Mouse (Mus musculus): ENCODE results near the gene Gm10912.
"Not testable (repeated sequence)": the region's sequence is repeated elsewhere in the genome, so short reads cannot be mapped to it uniquely, and the experiment has no call there.

The Gm10912 gene

GRCm38 (mm10) chr2:104065526-104065925 lies at the start of gene Gm10912:
Gm10912 (plus strand) TSS chr2:104065826.
- not testable (repeated sequence) for DNase-seq (ENCODE audit: low read depth)

GRCm38 (mm10) chr2:104023096-104023495 lies 42.5 kb upstream of the Gm10912 start:
- no peak for DNase-seq (ENCODE audit: low read depth)

- DNase-seq (ENCODE audit: low read depth), result no peak
Observed at GRCm38 (mm10) chr2:104024656-104025055, 41.0 kb upstream of the Gm10912 start.

GRCm38 (mm10) chr2:104027458-104028138 lies 38.0 kb upstream of the Gm10912 start, which contains the start of gene Fbxo3:
Fbxo3 (plus strand) TSS chr2:104027721.
- DNase-seq (ENCODE audit: low read depth), result peak; percentile 82

GRCm38 (mm10) chr2:104028139-104028723 lies 37.4 kb upstream of the Gm10912 start, which contains the start of gene 4931422A03Rik:
4931422A03Rik (minus strand) TSS chr2:104028361.
- DNase-seq (ENCODE audit: low read depth), result no peak

GRCm38 (mm10) chr2:104029074-104029473 lies 36.6 kb upstream of the Gm10912 start:
- no peak for DNase-seq (ENCODE audit: low read depth)

- DNase-seq (ENCODE audit: low read depth), result no peak
Observed at GRCm38 (mm10) chr2:104030381-104030780, 35.2 kb upstream of the Gm10912 start.

- DNase-seq (ENCODE audit: low read depth), result no peak
Observed at GRCm38 (mm10) chr2:104032056-104032455, 33.6 kb upstream of the Gm10912 start.

GRCm38 (mm10) chr2:104034832-104035472 lies 30.7 kb upstream of the Gm10912 start:
- peak; percentile 84 for DNase-seq (ENCODE audit: low read depth)

GRCm38 (mm10) chr2:104035595-104035994 lies 30.0 kb upstream of the Gm10912 start:
- DNase-seq (ENCODE audit: low read depth), result no peak

- DNase-seq (ENCODE audit: low read depth), result no peak
Observed at GRCm38 (mm10) chr2:104036316-104036715, 29.3 kb upstream of the Gm10912 start.

- no peak for DNase-seq (ENCODE audit: low read depth)
Observed at GRCm38 (mm10) chr2:104038236-104038635, 27.4 kb upstream of the Gm10912 start.

GRCm38 (mm10) chr2:104041632-104042031 lies 24.0 kb upstream of the Gm10912 start:
- peak; percentile 80 for DNase-seq (ENCODE audit: low read depth)

- no peak for DNase-seq (ENCODE audit: low read depth)
Observed at GRCm38 (mm10) chr2:104042766-104043165, 22.9 kb upstream of the Gm10912 start.

- no peak for DNase-seq (ENCODE audit: low read depth)
Observed at GRCm38 (mm10) chr2:104043624-104044478, 21.8 kb upstream of the Gm10912 start.

GRCm38 (mm10) chr2:104044479-104045080 lies 21.0 kb upstream of the Gm10912 start:
- no peak for DNase-seq (ENCODE audit: low read depth)

GRCm38 (mm10) chr2:104058381-104058780 lies 7.2 kb upstream of the Gm10912 start:
- DNase-seq (ENCODE audit: low read depth), result no peak

GRCm38 (mm10) chr2:104058954-104059353 lies 6.7 kb upstream of the Gm10912 start:
- no peak for DNase-seq (ENCODE audit: low read depth)

GRCm38 (mm10) chr2:104059786-104060185 lies 5.8 kb upstream of the Gm10912 start:
- DNase-seq (ENCODE audit: low read depth), result no peak

- DNase-seq (ENCODE audit: low read depth), result no peak
Observed at GRCm38 (mm10) chr2:104060996-104061395, 4.6 kb upstream of the Gm10912 start.

GRCm38 (mm10) chr2:104062665-104063064 lies 3.0 kb upstream of the Gm10912 start:
- no peak for DNase-seq (ENCODE audit: low read depth)

GRCm38 (mm10) chr2:104064152-104064551 lies 1.5 kb upstream of the Gm10912 start:
- DNase-seq (ENCODE audit: low read depth), result no peak

Measured in NIH3T3 (cell line).